Mouse (Mus musculus): Measurements from ENCODE around the gene Acox1.

Acox1 gene

GRCm38 (mm10) chr11:116167884-116168439 is 30.9 kb downstream of the Acox1 start, which contains the start of gene Fbf1:
Fbf1 (minus strand) TSS chr11:116168166.
- DNase-seq (ENCODE audit: low read depth, low spot score): peak; percentile 91

GRCm38 (mm10) chr11:116167232-116167631 is 31.6 kb downstream of the Acox1 start:
- peak; percentile 36 for DNase-seq (ENCODE audit: low read depth, low spot score)

GRCm38 (mm10) chr11:116163002-116163401 is 35.8 kb downstream of the Acox1 start:
- no peak for DNase-seq (ENCODE audit: low read depth, low spot score)

- DNase-seq (ENCODE audit: low read depth, low spot score): no peak
These were observed 36.7 kb downstream of the Acox1 start for GRCm38 (mm10) chr11:116162146-116162545.

- no peak for DNase-seq (ENCODE audit: low read depth, low spot score)
These were observed 37.5 kb downstream of the Acox1 start for GRCm38 (mm10) chr11:116161312-116161711.

- DNase-seq (ENCODE audit: low read depth, low spot score): no peak
These were observed 47.9 kb downstream of the Acox1 start for GRCm38 (mm10) chr11:116150960-116151359.

- no peak for DNase-seq (ENCODE audit: low read depth, low spot score)
These were observed 49.5 kb downstream of the Acox1 start for GRCm38 (mm10) chr11:116149341-116149740.

- no peak for DNase-seq (ENCODE audit: low read depth, low spot score)
These were observed 50.1 kb downstream of the Acox1 start for GRCm38 (mm10) chr11:116148761-116149221.

GRCm38 (mm10) chr11:116146294-116146985 is 52.4 kb downstream of the Acox1 start:
- no peak for DNase-seq (ENCODE audit: low read depth, low spot score)

- DNase-seq (ENCODE audit: low read depth, low spot score): no peak
These were observed 53.2 kb downstream of the Acox1 start for GRCm38 (mm10) chr11:116145481-116146293.

GRCm38 (mm10) chr11:116143468-116143867 is 55.4 kb downstream of the Acox1 start:
- DNase-seq (ENCODE audit: low read depth, low spot score): no peak

- DNase-seq (ENCODE audit: low read depth, low spot score): no peak
These were observed 56.4 kb downstream of the Acox1 start for GRCm38 (mm10) chr11:116142211-116142991.

- peak; percentile 95 for DNase-seq (ENCODE audit: low read depth, low spot score)
These were observed 60.2 kb downstream of the Acox1 start, which contains the start of gene Mrpl38 for GRCm38 (mm10) chr11:116138468-116139138. Mrpl38 (minus strand) TSS chr11:116138868.

- DNase-seq (ENCODE audit: low read depth, low spot score): no peak
These were observed 60.8 kb downstream of the Acox1 start for GRCm38 (mm10) chr11:116138096-116138467.

- DNase-seq (ENCODE audit: low read depth, low spot score): no peak
These were observed 64.7 kb downstream of the Acox1 start for GRCm38 (mm10) chr11:116134171-116134570.

- DNase-seq (ENCODE audit: low read depth, low spot score): no peak
These were observed 65.3 kb downstream of the Acox1 start for GRCm38 (mm10) chr11:116133497-116133896.

- peak; percentile 49 for DNase-seq (ENCODE audit: low read depth, low spot score)
These were observed 66.2 kb downstream of the Acox1 start for GRCm38 (mm10) chr11:116132366-116133333.

GRCm38 (mm10) chr11:116131349-116132170 is 67.3 kb downstream of the Acox1 start:
- no peak for DNase-seq (ENCODE audit: low read depth, low spot score)

All from CD4-positive helper T cell, adult 2 months (primary cell).